Mouse (Mus musculus): ENCODE measurements around the gene Gna12. TPM values are rescaled to one million over a fixed set of nuclear protein-coding genes. Genes with fewer than 3 reads are reported as not detected.
A peak's percentile ranks its signal among the peaks of the same experiment; 100 is the strongest.

Gene Gna12
- polyA plus RNA-seq, 1 experiment from 2014 or later, result 9.4 TPM

DNA sequence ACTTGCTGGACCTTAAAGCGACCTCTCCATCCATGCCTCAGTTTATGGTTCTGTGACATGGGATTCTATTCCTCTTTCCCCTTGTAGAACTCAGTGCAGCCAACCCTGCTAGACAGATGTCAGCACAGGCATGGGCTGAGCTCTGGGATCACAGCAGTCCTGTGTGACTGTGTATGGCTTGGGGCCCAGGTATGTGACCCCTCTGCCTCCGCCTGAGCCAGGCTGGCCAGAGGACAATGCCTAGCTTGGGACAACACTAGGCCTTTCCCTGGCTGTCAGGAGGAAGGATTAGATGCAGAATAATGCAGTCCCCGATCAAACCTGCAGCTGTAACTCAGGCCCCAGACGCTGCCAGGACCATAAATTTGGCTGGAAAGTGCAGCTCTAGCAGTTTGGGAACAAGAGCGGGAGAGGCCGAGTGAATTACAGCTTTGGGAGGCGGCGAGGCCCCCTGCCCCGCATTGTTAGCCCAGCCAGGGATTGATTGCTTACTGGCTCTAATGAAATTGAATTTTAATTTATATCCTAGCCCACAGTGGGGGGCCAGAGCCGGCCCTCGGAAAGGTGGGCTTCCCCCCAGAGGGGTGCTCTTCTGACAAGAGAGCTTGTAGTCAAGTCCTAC, 25.8 kb upstream of the Gna12 start:
- Histone ChIP-seq H3K36me3 (no peaks in the 10 kb centered on the region), H3K4me2 (no peak overlapping the region), H3K4me3 (no peak overlapping the region), H3K9ac (no peak overlapping the region), H3K27ac (replicated peaks) (no peak overlapping the region), H3K9me3 (peaks cover 8% of the 10 kb centered on the region), H3K4me1 (no peaks in the 10 kb centered on the region), H3K27me3 (replicated peaks) (0 out of 2 replicates have a peak, but pooled peaks cover 14% of the 10 kb centered on the region)
- 66% methylated on average over 11 of the region's 11 CpGs for WGBS
- no peak for ATAC-seq (ENCODE audit: extremely low read depth, insufficient number of reproducible peaks, low FRiP score, low TSS enrichment)

DNA sequence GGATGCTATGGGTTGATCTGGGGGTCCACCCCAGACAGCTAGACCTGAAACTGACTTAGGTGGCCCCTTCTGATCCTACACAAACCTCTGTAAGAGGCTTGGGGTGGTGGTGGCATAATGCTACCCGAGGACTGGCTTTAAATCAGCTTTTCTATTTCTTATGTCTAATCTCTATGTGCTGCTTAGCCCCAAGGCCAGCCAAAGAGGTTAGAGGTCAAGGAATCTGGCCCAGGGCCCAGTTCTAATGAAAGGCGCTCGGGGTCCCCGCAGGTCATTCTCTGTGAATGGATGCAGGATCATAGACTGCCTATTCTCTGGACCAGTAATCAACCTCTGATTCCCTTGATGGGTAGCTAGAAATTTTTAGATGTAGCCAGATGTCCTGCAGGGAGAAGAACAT, 24.5 kb upstream of the Gna12 start:
- H3K4me1 ChIP-seq, result no peaks in the 10 kb centered on the region
- no peak overlapping the region for H3K27ac ChIP-seq (replicated peaks)
- no peak for ATAC-seq (ENCODE audit: extremely low read depth, insufficient number of reproducible peaks, low FRiP score, low TSS enrichment)
- no peaks in the 10 kb centered on the region for H3K36me3 ChIP-seq
- H3K9me3 ChIP-seq, result peaks cover 11% of the 10 kb centered on the region
- H3K9ac ChIP-seq, result no peak overlapping the region
- H3K4me2 ChIP-seq, result no peak overlapping the region
- no peak overlapping the region for H3K4me3 ChIP-seq
- H3K27me3 ChIP-seq (replicated peaks), result 0 out of 2 replicates have a peak, but pooled peaks cover 14% of the 10 kb centered on the region
- 83% methylated on average over 4 of the region's 4 CpGs for WGBS

DNA sequence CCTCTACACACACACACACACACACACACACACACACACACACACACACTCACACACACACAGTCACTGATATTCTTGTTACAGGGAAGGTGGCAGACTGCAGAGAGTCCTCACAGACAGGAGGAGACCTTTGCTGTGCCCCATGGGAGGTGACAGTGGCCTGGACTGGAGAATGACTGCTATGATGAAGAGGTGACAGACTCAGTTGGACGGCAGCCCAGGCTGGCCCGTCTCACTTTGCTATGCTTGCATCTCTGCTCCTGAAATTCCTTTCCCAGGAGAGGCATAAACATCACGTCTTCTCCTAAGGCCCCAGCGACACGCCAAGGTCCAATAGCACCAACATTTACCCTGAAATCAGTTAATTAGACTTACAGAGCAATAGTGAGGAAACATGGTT, 23.5 kb upstream of the Gna12 start:
- 67% methylated on average over 5 of the region's 5 CpGs for WGBS
- peaks cover 11% of the 10 kb centered on the region for H3K9me3 ChIP-seq
- 0 out of 2 replicates have a peak, but pooled peaks cover 5% of the 10 kb centered on the region for H3K27me3 ChIP-seq (replicated peaks)
- no peaks in the 10 kb centered on the region for H3K4me1 ChIP-seq
- H3K4me2 ChIP-seq, result no peak overlapping the region
- no peak overlapping the region for H3K27ac ChIP-seq (replicated peaks)
- no peaks in the 10 kb centered on the region for H3K36me3 ChIP-seq
- no peak overlapping the region for H3K4me3 ChIP-seq
- ATAC-seq (ENCODE audit: extremely low read depth, insufficient number of reproducible peaks, low FRiP score, low TSS enrichment), result no peak
- no peak overlapping the region for H3K9ac ChIP-seq

DNA sequence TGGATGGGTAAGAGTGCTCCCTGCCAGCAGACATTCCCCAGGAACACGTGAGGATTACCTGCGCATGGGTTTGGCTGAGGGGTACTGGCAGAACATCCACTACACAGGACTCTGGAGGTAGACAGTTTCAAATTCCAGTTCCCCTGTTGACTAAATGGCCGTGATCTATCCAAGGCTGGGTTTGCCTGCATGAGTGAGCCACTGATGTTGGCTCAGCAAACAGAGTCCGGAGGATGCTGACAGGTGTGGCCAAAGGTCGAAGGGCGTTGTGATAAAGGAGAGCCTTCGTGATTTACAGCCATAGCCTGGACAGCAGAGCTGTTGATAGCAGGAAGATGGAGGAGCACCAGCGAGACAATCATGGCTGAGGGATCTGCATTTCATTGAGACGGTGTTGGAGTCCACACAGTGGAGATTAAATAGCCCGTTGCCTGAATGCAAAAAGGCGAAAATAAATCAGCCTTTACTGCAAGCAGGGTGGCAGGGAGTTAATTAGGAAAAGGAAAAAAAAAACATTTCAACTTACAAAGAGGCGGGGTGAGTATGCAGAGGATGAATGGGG, 22.3 kb upstream of the Gna12 start:
- Histone ChIP-seq H3K9ac (no peak overlapping the region), H3K4me3 (no peak overlapping the region), H3K27me3 (replicated peaks) (no peaks in the 10 kb centered on the region), H3K36me3 (no peaks in the 10 kb centered on the region), H3K4me1 (no peaks in the 10 kb centered on the region), H3K9me3 (peaks cover 11% of the 10 kb centered on the region), H3K27ac (replicated peaks) (no peak overlapping the region), H3K4me2 (no peak overlapping the region)
- ATAC-seq (ENCODE audit: extremely low read depth, insufficient number of reproducible peaks, low FRiP score, low TSS enrichment), result no peak
- 72% methylated on average over 12 of the region's 12 CpGs for WGBS

DNA sequence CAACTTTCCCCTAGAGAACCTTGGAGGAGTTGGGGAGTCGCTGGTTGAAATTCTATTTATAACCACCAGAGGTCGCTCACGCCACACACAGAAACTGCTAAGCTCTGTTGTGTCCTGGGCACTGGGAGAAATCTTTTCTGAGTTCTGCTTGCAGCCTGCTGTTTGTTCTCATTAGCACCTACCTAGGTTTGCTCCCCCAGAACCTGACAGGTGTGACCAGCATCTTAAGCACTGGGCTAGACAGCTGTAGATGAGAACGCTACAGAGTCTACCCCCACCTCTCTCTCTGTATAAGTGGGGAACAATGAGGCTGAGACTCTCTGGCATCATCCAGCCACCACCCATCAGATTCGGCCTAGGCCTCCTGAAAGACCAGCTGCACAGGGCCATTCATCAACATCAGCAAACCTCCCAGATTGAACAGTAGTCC, 17.1 kb upstream of the Gna12 start:
- Histone ChIP-seq H3K9me3 (peaks cover 11% of the 10 kb centered on the region), H3K9ac (no peak overlapping the region), H3K4me3 (no peak overlapping the region), H3K4me2 (no peak overlapping the region), H3K36me3 (no peaks in the 10 kb centered on the region), H3K4me1 (no peaks in the 10 kb centered on the region), H3K27ac (replicated peaks) (no peak overlapping the region), H3K27me3 (replicated peaks) (no peaks in the 10 kb centered on the region)
- WGBS, result 11% methylated on average over 5 of the region's 5 CpGs
- ATAC-seq (ENCODE audit: extremely low read depth, insufficient number of reproducible peaks, low FRiP score, low TSS enrichment), result no peak

DNA sequence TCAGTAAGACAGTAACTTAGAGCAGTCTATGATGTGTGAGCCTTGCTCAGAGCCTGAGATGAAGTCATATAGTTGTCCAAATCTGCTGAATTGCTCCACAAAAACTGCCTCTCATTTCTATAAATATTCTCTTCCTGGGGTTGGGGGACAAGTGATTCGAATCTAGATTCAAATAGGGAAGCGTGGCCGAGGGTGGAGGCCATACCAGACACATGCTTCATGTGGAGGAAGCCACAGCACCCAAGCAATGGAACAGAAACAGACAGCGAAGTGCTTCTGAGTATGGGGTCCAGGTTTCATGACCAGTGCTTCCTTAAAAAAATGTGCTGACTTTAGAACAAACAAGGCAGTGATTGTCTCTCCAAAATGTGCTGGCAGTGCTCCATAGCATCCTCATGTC, 11.7 kb upstream of the Gna12 start:
- H3K27ac ChIP-seq (replicated peaks), result no peak overlapping the region
- ATAC-seq (ENCODE audit: extremely low read depth, insufficient number of reproducible peaks, low FRiP score, low TSS enrichment), result no peak
- no peak overlapping the region for H3K9ac ChIP-seq
- H3K4me3 ChIP-seq, result no peak overlapping the region
- WGBS, result 66% methylated on average over 4 of the region's 4 CpGs
- H3K27me3 ChIP-seq (replicated peaks), result no peaks in the 10 kb centered on the region
- no peak overlapping the region for H3K4me2 ChIP-seq
- H3K9me3 ChIP-seq, result no peaks in the 10 kb centered on the region
- no peaks in the 10 kb centered on the region for H3K36me3 ChIP-seq
- no peaks in the 10 kb centered on the region for H3K4me1 ChIP-seq

DNA sequence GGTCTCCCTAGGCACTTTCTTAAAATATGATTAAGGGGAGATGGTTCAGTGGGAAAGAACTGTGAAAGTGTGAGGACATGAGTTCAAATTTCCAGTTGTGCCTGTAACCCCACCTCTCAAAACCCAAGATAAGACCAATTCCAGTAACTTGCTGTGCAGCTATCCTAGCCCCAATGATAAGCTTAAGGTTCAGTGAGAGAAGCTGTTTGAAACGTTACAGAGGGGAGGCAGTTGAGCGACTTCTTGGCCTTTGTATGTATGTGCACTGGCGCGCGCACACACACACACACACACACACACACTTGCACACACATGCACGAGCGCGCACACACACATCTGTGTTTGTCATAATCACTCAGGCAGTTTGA, 817 bp upstream of the Gna12 start:
- Histone ChIP-seq H3K4me2 (peak overlapping the region; percentile 66), H3K36me3 (no peaks in the 10 kb centered on the region), H3K4me1 (peaks cover 41% of the 10 kb centered on the region), H3K9me3 (no peaks in the 10 kb centered on the region), H3K4me3 (peak overlapping the region; percentile 91), H3K27me3 (replicated peaks) (no peaks in the 10 kb centered on the region), H3K27ac (replicated peaks) (no peak overlapping the region), H3K9ac (no peak overlapping the region)
- 77% methylated on average over 8 of the region's 8 CpGs for WGBS
- ATAC-seq (ENCODE audit: extremely low read depth, insufficient number of reproducible peaks, low FRiP score, low TSS enrichment), result no peak

DNA sequence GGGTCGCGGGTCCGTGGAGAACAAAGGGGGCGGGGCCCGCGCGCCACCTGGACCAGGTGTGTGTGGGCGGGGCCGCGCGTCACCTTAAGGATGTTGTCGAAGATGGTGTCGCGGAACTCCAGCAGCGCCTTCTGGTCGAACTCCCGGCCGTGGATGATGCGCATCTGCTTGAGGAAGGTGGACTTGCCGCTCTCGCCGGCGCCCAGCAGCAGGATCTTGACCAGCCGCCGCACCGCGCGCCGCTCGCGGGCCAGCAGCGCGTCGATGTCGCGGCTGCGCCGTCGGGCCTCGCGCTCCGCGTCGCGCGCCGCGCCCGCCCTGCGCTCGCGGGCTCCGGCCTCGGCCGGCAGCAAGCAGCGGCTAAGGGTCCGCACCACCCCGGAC, 328 bp downstream of the Gna12 start:
- ATAC-seq (ENCODE audit: extremely low read depth, insufficient number of reproducible peaks, low FRiP score, low TSS enrichment), result peak; percentile 7; the same call in 1 of the 2 replicates
- peak overlapping the region; percentile 92 for H3K4me2 ChIP-seq
- H3K9me3 ChIP-seq, result no peaks in the 10 kb centered on the region
- under 1% methylated on average over 47 of the region's 58 CpGs for WGBS
- peak overlapping the region; percentile 85 for H3K27ac ChIP-seq (replicated peaks)
- H3K4me1 ChIP-seq, result peaks cover 48% of the 10 kb centered on the region
- H3K36me3 ChIP-seq, result peaks cover 8% of the 10 kb centered on the region
- peak overlapping the region; percentile 91 for H3K4me3 ChIP-seq
- peak overlapping the region; percentile 94 for H3K9ac ChIP-seq
- H3K27me3 ChIP-seq (replicated peaks), result no peaks in the 10 kb centered on the region

DNA sequence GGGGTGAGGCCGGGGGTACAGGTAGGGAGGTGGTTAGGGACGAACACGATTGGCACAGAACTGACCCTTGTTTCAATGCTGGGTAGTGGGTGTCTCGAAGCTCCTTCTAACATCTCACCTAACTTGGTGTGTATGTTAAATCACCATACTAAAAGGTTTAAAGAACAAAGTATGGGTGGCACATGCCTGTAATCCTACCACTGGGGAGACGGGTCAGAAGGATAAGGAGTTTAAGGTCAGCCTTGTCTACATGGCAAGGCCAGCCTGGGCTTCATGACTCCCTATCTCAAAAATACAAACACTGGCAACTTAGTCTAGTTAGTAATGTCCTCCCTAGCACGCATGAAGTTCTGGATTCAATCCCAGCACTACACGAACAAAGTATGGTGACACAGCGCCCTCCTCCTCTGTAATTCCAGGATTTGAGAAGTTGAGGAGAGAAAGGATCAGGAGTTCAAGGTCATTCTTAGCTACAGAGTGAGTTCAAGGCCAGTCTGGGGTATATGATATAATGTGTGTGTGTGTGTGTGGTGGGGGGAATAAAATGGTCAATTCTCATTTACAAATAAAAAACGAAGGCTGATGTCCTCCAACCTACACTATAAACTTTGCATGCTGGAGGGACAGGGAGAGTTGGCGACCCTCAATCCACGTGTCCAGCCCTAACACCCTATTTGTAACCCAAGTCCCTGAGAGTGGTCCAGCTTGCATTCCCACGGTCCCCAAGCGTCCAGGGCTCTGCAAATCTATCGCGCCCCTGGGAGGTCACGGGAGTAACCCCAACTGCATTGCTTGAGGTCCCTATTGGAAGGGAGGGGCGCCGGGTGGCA, 935 bp downstream of the Gna12 start:
- no peak for ATAC-seq (ENCODE audit: extremely low read depth, insufficient number of reproducible peaks, low FRiP score, low TSS enrichment)
- Histone ChIP-seq H3K9ac (peak overlapping the region; percentile 94), H3K9me3 (no peaks in the 10 kb centered on the region), H3K4me1 (peaks cover 54% of the 10 kb centered on the region), H3K36me3 (peaks cover 8% of the 10 kb centered on the region), H3K27ac (replicated peaks) (peak overlapping the region; percentile 85), H3K4me3 (peak overlapping the region; percentile 91), H3K4me2 (peak overlapping the region; percentile 92), H3K27me3 (replicated peaks) (no peaks in the 10 kb centered on the region)
- WGBS, result 30% methylated on average over 18 of the region's 18 CpGs

DNA sequence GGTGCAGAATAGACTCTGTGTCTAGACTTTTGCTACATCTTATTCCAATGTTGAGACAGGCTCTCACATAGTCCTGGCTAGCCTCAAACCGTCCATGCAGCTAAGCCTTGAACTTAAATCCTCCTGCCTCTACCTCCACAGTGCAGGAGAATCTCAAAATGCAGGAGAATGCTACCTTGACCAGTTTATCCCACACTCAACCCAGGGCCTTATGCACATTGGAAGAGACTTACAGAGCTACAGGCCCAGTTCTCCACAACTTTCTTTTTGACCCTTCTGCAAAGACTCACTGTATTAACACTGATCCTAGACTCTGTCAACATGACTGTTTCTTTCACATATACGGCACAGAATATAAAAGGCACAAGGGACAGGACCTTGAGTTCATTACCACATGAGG, 1.9 kb downstream of the Gna12 start:
- H3K9ac ChIP-seq, result peak overlapping the region; percentile 75
- H3K36me3 ChIP-seq, result peaks cover 8% of the 10 kb centered on the region
- peak overlapping the region; percentile 91 for H3K4me3 ChIP-seq
- no peak for ATAC-seq (ENCODE audit: extremely low read depth, insufficient number of reproducible peaks, low FRiP score, low TSS enrichment)
- peak overlapping the region; percentile 51 for H3K27ac ChIP-seq (replicated peaks)
- no peaks in the 10 kb centered on the region for H3K9me3 ChIP-seq
- peak overlapping the region; percentile 92 for H3K4me2 ChIP-seq
- WGBS, result 52% methylated on average over 2 of the region's 2 CpGs
- H3K4me1 ChIP-seq, result peaks cover 62% of the 10 kb centered on the region
- H3K27me3 ChIP-seq (replicated peaks), result no peaks in the 10 kb centered on the region

DNA sequence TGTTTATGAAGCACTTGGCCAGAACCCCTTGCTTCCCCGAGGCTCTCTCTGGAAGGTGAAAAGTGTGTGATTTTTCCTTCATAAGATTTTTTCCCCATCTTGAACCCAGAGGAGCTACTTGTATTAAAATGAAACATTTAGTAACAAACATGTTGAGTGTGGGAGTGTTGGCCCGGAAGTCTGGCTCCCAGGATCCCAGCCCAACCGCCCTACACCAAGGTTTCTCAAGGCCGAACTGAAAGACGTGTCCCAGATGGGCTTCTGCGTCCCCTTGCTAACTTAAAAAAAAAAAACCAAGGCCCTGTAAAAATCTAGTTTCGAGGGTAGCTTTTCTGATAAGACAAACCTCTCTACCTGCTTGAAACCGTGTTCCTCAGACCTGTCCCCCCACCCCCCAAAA, 2.3 kb downstream of the Gna12 start:
- peaks cover 8% of the 10 kb centered on the region for H3K36me3 ChIP-seq
- no peaks in the 10 kb centered on the region for H3K27me3 ChIP-seq (replicated peaks)
- no peak for ATAC-seq (ENCODE audit: extremely low read depth, insufficient number of reproducible peaks, low FRiP score, low TSS enrichment)
- no peaks in the 10 kb centered on the region for H3K9me3 ChIP-seq
- 44% methylated on average over 8 of the region's 8 CpGs for WGBS
- peak overlapping the region; percentile 91 for H3K4me3 ChIP-seq
- H3K27ac ChIP-seq (replicated peaks), result peak overlapping the region; percentile 51
- H3K4me1 ChIP-seq, result peaks cover 66% of the 10 kb centered on the region
- peak overlapping the region; percentile 92 for H3K4me2 ChIP-seq
- peak overlapping the region; percentile 75 for H3K9ac ChIP-seq

Data from heart, embryonic 13.5 days (tissue).